Mouse (Mus musculus) T-helper 17 cell (primary cell): ENCODE data around the gene Pmm1.

ENCODE experiments used
- in situ Hi-C, 2 experiments: fragments of 300-600 bp; cut with MboI, MseI; formaldehyde crosslinking; loops; 1 replicate in 1 of 2; 2 replicates in 1 of 2; pipeline ENCODE4 v1.15.1; 2025; ENCODE audit warnings: high pct_unique_total_duplicates in 2 of 2

Pmm1 gene

GRCm38 (mm10) chr15:81928277-81928676 is 32.5 kb downstream of the Pmm1 start:
- in situ Hi-C loops, result no loop called here

DNA sequence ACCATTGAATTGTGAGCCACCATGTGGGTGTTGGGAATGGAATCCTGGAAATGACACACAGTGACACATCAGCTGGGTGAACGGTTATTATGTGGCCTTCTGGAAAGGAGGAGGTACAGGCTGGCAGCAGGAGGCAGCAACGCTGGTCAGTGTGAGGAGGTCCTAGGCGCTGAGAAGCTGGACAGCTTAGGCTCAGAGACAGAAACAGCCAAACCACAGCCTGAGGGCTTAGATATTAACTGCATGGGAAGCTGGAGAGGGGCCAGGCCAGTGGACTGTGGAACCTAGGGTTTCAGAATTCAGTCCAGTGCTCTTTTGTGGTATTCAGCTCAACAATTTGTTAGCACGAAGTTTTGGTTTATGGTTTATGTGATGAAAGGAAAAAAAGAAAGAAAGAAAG is 33.0 kb downstream of the Pmm1 start:
- in situ Hi-C loops, result no loop called here

GRCm38 (mm10) chr15:81926446-81926822 is 34.3 kb downstream of the Pmm1 start:
- in situ Hi-C loops, result no loop called here

GRCm38 (mm10) chr15:81925760-81926445 is 34.8 kb downstream of the Pmm1 start, which contains the start of gene Polr3h:
Gene Polr3h (minus strand): TSS chr15:81926240.
- in situ Hi-C loops, result no loop called here

- in situ Hi-C loops, result no loop called here
These were observed 35.8 kb downstream of the Pmm1 start for GRCm38 (mm10) chr15:81924933-81925332.

- in situ Hi-C loops, result no loop called here
These were observed 39.5 kb downstream of the Pmm1 start for GRCm38 (mm10) chr15:81921255-81921654.

- in situ Hi-C loops, result no loop called here
These were observed 40.0 kb downstream of the Pmm1 start for GRCm38 (mm10) chr15:81920546-81921217.

GRCm38 (mm10) chr15:81919062-81919461 is 41.7 kb downstream of the Pmm1 start:
- in situ Hi-C loops, result no loop called here

GRCm38 (mm10) chr15:81917621-81918463 is 42.9 kb downstream of the Pmm1 start:
- in situ Hi-C loops, result no loop called here

- in situ Hi-C loops, result no loop called here
These were observed 43.5 kb downstream of the Pmm1 start for GRCm38 (mm10) chr15:81917201-81917600.

GRCm38 (mm10) chr15:81915663-81916062 is 45.1 kb downstream of the Pmm1 start:
- in situ Hi-C loops, result no loop called here

DNA sequence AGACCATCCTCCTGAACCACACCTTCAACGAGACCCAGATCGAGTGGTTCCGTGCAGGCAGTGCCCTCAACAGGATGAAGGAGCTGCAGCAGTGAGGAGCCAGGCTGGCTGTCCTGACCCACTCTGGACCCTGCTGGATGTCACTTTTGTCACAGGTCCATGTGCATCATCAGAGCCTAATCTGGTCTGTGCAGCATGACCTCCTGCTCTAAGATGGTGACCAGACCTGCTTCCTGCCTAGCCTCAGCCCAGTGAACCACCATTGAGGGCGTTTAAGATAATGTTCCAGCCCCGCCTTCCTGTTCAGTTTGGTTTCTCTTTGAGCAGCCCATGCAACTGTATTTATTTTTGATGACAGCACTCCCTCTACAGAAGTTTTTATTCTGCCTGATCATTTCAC is 46.1 kb downstream of the Pmm1 start:
- in situ Hi-C loops, result no loop called here

DNA sequence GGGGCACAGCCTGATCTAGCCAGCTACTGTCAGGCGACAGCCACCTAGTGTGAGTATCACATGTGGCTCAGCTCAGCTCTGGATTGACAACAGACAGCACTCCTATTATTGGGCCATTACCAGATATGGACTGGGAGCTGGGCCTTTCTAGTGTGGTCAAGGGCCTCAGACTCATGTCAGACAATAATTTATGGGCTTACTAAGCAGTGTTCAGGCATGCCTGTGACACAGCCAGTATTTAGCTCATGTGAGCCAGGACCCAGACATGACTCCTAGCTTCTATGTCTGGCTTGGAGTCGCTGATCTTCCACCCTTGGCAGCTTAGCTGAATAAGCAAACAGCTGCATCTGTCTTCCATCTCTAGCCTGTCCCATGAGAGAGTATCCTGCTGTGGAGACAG is 48.2 kb downstream of the Pmm1 start:
- in situ Hi-C loops, result no loop called here

DNA sequence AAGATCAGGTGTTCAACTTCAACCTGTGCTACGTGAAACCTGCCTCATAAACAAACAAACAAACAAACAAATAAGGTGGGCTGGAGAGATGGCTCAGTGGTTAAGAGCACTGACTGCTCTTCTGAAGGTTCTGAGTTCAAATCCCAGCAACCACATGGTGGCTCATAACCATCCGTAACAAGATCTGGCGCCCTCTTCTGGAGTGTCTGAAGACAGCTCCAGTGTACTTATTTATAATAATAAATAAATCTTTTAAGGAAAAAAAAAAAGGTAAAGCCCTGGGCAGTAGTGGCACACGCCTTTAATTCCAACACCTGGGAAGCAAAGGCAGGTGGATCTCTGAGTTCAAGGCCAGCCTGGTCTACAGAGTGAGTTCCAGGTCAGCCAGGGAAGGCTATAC is 52.0 kb downstream of the Pmm1 start:
- in situ Hi-C loops, result loop anchor here (5.0 kb wide), 1 partner anchor 76 kb away; no protein-coding TSS in a partner anchor

GRCm38 (mm10) chr15:81907953-81908352 is 52.8 kb downstream of the Pmm1 start:
- in situ Hi-C loops, result loop anchor here (5.0 kb wide), 1 partner anchor 76 kb away; no protein-coding TSS in a partner anchor

- in situ Hi-C loops, result loop anchor here (5.0 kb wide), 1 partner anchor 73 kb away; no protein-coding TSS in a partner anchor
These were observed 55.8 kb downstream of the Pmm1 start for GRCm38 (mm10) chr15:81904939-81905338.
